Mouse (Mus musculus) CH12F3 (cell line): ENCODE measurements around the gene Khdrbs2.
"Not testable (repeated sequence)": the region's sequence is repeated elsewhere in the genome, so short reads cannot be mapped to it uniquely, and the experiment has no call there.

Source experiments
- in situ Hi-C: fragments of 300-500 bp; cut with MboI; formaldehyde crosslinking; loops from 2 replicates; pipeline ENCODE4 v1.14.3; 2020; ENCODE audit warnings: low sequenced_read_pairs

Khdrbs2 gene

DNA sequence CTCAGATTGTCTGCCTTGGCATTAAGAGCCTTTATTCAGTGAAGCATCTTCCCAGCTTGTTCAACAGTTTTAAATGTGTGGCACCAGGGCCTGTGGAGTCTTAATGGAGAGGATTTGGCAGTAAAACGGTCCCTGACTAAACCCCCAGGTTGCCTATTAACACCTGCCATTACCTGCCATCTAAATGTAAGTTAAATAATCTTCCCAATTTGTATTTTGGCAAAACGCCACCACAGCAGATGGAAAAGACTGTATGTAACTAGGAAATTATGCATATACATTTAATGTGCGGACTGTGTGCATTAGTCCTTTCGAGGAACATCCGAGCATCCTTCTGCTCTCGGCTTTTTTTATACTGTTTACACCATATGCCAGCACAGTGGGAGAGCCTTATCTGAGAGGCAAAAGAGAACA lies 290.6 kb downstream of the Khdrbs2 start:
- in situ Hi-C loops, result no loop called here

DNA sequence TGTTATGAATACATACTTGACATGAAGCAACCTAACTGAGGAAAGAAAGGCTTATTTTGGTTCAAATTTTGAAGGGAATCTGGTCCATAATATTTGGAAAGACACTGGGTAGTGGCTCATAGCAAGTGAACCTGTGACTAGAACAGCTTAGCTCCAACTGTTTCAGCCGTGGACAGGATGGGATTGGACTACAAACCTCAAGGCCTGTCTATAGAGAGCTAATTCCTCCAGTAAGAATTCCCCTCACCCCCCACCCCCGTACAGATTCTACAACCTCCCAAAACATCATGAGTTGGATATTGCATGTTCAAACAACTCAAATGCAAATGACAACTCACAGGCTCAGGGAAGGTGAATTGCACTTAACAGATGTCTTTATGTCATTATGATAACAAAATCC lies 298.5 kb downstream of the Khdrbs2 start:
- in situ Hi-C loops, result no loop called here

DNA sequence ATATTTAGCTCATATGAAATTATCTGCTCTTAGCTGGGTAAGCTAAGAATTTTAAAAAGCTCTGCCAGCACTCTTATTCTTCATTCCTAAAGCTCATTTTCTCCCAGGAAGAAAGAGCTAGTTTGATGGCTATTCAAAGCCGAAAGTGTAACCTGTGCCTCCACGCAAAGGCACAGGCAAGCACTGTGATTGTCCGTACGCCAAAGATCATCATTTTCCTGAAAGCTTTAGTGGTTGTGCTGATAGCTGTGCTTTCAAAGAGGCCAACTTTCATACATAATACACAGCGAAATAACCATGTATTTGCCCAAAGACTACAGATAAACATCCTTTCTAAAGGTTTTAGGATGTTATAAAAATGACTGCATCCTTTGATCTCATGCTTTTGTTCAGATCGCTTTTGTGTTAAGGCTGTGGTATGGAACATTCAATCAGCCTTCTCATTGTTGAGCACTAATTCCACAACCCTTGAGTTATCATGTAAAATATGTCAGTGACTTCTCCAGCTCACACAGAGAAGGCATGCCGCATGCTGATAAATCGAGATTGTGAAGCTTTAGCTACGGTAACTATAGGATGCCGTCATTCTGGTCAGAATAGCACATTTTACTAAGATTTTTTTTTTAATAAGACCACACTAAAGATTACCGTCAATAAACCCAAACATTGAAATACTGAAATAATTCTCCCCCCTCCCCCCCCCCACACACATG lies 299.1 kb downstream of the Khdrbs2 start:
- in situ Hi-C loops, result no loop called here

GRCm38 (mm10) chr1:32487944-32488343 lies 315.4 kb downstream of the Khdrbs2 start:
- in situ Hi-C loops, result no loop called here

GRCm38 (mm10) chr1:32503381-32503780 lies 330.9 kb downstream of the Khdrbs2 start:
- in situ Hi-C loops, result no loop called here

GRCm38 (mm10) chr1:32547194-32547593 lies 374.7 kb downstream of the Khdrbs2 start, which contains the start of gene Gm5415:
Gene Gm5415 (minus strand): TSS chr1:32547294.
- in situ Hi-C loops, result not testable (repeated sequence)

- in situ Hi-C loops, result no loop called here
Measured at GRCm38 (mm10) chr1:32553459-32553858, 380.9 kb downstream of the Khdrbs2 start.

- in situ Hi-C loops, result no loop called here
Measured at GRCm38 (mm10) chr1:32553925-32554324, 381.4 kb downstream of the Khdrbs2 start.

DNA sequence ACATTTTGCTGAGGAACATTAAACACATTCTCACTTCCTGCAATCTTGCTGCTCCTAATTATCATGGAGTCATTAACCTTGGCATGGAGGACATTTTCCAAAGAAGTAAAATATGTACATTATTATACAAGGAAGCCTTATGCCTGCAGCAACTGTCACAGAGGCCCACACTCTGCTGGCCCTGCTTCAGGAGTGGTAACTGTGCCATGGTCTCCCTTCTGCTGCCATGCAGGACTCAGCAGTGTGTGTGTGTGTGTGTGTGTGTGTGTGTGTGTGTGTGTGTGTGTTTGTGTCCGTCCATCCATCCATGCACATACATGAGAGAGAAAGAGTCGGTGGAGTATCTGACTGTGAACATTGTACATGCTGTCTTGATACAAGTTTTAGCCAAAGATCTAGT lies 396.4 kb downstream of the Khdrbs2 start:
- in situ Hi-C loops, result no loop called here

- in situ Hi-C loops, result no loop called here
Measured at GRCm38 (mm10) chr1:32626060-32626459, 453.5 kb downstream of the Khdrbs2 start.

DNA sequence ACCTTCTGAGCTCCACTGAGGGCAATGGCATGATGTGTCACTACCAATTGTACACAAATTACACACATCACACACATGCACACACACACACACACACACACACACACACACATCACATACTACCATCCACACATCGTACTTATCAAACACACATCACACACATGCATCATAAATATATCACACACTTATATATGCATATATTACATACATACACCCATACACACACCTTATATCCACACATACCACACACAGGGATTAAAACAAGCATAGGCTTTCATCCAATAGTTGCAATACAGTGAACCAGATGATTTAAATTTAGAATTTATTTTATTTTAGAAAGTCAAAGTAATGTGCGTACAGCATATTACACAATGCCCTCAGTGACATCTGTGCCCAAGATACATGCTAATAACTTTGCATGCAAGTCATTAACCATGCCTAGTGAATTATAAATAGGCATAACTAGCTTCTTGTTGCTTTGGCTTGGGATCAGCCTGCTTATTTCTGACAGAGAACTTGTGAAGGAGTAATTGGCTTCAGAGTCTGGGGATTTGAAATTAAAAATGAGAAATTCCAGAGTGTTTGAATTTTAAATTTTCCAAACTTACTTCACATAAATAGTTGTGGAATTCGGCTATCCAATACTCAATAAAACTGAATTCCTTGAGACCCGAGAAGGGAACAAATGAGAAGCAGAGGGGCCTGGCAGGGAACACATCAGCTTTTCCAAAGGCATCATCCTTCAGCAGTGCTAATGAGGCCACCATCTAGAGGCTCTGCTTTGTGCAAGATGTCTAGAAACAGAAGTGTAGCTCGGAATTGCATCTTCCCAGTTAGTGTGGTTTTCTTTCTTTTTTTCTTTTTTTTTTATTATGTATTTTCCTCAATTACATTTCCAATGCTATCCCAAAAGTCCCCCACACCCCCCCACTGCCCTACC lies 460.2 kb downstream of the Khdrbs2 start:
- in situ Hi-C loops, result no loop called here

DNA sequence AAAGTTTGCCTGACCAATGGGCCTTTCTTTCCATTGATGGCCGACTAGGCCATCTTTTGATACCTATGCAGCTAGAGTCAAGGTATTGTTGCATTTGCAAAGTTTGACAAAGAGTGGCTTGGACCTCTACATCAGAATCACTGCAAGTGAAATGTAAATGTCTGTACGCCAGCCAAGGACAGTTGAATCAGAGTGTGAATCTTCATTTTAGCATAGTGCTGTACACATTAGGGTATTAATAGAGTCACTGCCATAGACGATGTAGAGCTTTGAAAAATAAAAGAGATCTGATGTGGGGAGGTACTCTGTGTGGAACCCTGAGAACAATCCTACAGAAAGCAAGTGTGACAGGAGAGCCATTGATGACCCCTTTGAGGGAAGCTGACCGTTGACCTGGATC lies 460.9 kb downstream of the Khdrbs2 start:
- in situ Hi-C loops, result no loop called here

- in situ Hi-C loops, result no loop called here
Measured at GRCm38 (mm10) chr1:32639118-32639517, 466.6 kb downstream of the Khdrbs2 start.

- in situ Hi-C loops, result no loop called here
Measured at GRCm38 (mm10) chr1:32649647-32650209, 477.2 kb downstream of the Khdrbs2 start.

GRCm38 (mm10) chr1:32693806-32694205 lies 521.3 kb downstream of the Khdrbs2 start:
- in situ Hi-C loops, result no loop called here

GRCm38 (mm10) chr1:32700132-32700531 lies 527.6 kb downstream of the Khdrbs2 start:
- in situ Hi-C loops, result no loop called here

DNA sequence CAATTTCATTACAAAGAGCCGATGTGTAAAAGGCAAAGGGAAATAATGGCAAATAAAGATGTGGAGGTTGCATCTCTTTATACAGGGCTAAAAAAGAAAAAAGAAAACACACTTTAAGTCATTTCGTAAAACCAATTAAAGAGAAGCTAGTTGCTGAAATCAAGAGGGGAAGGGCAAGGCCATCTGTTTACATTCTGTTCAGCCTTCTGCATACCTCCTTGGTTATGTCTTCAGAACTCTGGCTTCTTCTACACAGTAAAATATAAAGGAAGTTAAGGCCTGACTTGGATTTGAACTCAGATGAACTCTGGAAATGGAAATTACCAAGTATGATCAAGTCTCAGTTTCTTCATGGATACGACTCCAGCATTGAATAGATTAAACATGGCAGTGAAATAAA lies 528.8 kb downstream of the Khdrbs2 start:
- in situ Hi-C loops, result no loop called here
